Mouse (Mus musculus): ENCODE data around the gene Fkbp6. TPM values are rescaled to one million over a fixed set of nuclear protein-coding genes. Genes with fewer than 3 reads are reported as not detected.

Fkbp6 gene
- not detected for polyA plus RNA-seq (2017; shearing (Covaris generic))

GRCm38 (mm10) chr5:135349862-135350261 lies at the start of gene Fkbp6:
Gene Fkbp6 (minus strand): TSS chr5:135350044.

DNA sequence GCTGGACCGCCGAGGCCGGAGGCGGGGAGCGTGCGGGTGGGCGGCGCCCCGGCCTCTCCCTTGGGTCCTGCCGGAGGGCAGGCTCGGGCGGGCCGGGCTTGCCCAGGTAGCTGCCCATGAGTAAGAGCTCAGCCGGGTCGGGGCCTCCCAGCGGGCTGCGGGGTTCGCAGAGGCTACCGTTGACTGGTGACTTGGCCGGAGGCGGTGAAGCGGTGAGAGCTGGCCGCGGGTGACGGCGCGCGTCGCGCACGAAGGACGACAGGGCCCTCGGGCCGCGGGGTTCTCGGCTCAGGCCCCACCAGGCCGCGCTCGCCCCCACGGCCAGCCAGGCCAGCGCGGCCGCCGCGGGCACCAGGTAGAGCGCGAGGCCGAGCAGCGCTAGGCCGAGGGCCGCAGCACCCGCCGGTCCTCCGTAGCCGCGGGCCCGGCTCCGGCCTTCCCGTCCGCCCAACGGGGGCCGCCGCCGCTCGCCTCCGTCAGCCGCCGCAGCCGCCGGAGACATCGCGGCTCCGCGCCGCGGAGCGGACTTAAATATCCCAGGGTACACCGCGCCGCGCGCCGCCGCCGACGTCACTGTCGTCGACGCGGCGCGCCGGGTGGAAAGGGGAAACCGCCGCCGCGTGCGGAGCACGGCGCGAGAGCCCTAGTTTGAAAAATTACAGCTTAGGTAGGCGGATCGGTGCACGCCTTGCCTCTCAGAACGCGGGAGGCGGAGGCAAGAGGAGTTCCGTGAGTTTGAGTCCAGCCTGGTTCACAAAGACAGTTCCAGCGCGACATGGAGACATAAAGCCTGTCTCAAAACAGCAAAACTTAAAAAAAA lies 44.4 kb upstream of the Fkbp6 start, which contains the start of gene Pom121:
Gene Pom121, minus strand, starts transcription at position 543 of the 820 bp plus-strand sequence.

GRCm38 (mm10) chr5:135369787-135370654 lies 20.2 kb upstream of the Fkbp6 start, which contains the start of gene Nsun5:
Gene Nsun5 (plus strand): TSS chr5:135369953.

GRCm38 (mm10) chr5:135352995-135353394 lies 3.2 kb upstream of the Fkbp6 start, which contains the start of gene Trim50:
Gene Trim50 (plus strand): TSS chr5:135353295.

GRCm38 (mm10) chr5:135251079-135251454 lies 98.8 kb downstream of the Fkbp6 start, which contains the start of gene Fzd9:
Gene Fzd9 (minus strand): TSS chr5:135251230.

Other genes with a start within 250 kb of the Fkbp6 start
- gene Tbl2, start 200.4 kb downstream of the Fkbp6 start, polyA plus RNA-seq (2017; shearing (Covaris generic)): 22.6 TPM
- 87.7 TPM for gene Bcl7b, start 181.8 kb downstream of the Fkbp6 start, polyA plus RNA-seq (2017; shearing (Covaris generic))
- gene Baz1b, start 162.8 kb downstream of the Fkbp6 start, polyA plus RNA-seq (2017; shearing (Covaris generic)): 19.5 TPM
- gene Fzd9, start 98.8 kb downstream of the Fkbp6 start, polyA plus RNA-seq (2017; shearing (Covaris generic)): not detected
- gene Trim50, start 3.3 kb upstream of the Fkbp6 start, polyA plus RNA-seq (2017; shearing (Covaris generic)): not detected
- 58.8 TPM for gene Nsun5, start 19.9 kb upstream of the Fkbp6 start, polyA plus RNA-seq (2017; shearing (Covaris generic))
- gene Pom121, start 44.5 kb upstream of the Fkbp6 start, polyA plus RNA-seq (2017; shearing (Covaris generic)): 3.6 TPM
- 11.0 TPM for gene Hip1, start 195.1 kb upstream of the Fkbp6 start, polyA plus RNA-seq (2017; shearing (Covaris generic))
- not detected for gene Ccl26, start 213.5 kb upstream of the Fkbp6 start, polyA plus RNA-seq (2017; shearing (Covaris generic))
- gene Ccl24, start 223.0 kb upstream of the Fkbp6 start, polyA plus RNA-seq (2017; shearing (Covaris generic)): 0.72 TPM